In genomic region chr2:120060651-120061050, GRCm38 (mm10) we compare ENCODE assay signal across 10 mouse cellular contexts. TPM values are rescaled to one million over a fixed set of nuclear protein-coding genes. Genes with fewer than 3 reads are reported as not detected.
DNase-seq lines count a peak whose midpoint lies in the region.
"Had no signal": no experiment of that assay in that cellular context is flagged by ENCODE, and none has a peak within 500 bp of the region (broad histone marks: within the 10 kb centered on the region; RNA-seq: fewer than 3 reads in every experiment).

No protein-coding gene starts in this region.

- intact Hi-C loops in left cerebral cortex, postnatal 14 days (cut with DNase I) = no loop called here
- intact Hi-C loops in heart, postnatal 10 days (cut with DNase I) = no loop called here

- DNase-seq in adrenal gland, postnatal 10 days = peak; percentile 67
- DNase-seq in adrenal gland, adult 8-10 months = no peak
- peak; percentile 29 for DNase-seq in R1 (ENCODE audit: low read depth, low spot score)
- peak; percentile 34 for DNase-seq in kidney, adult 18-20 months
- DNase-seq in kidney, postnatal 36 days = peak; percentile 30 to 37
- DNase-seq in left cerebral cortex, postnatal 14 days (ENCODE audit: low spot score in 2 of 2) = no peak
- no peak for DNase-seq in urinary bladder, postnatal 25 days (ENCODE audit: low spot score)
- DNase-seq in heart, postnatal 10 days = no peak
- DNase-seq: cerebellum, adult 9-11 months; right cerebral cortex, postnatal 4 days had no signal

RNA-seq across cellular contexts. Expression of gene Pla2g4b, which starts 27.4 kb away (rescaled TPM):
- total RNA-seq in adrenal gland, postnatal 10 days (2021) = 1 to 10 TPM; 1.1 to 4.0 TPM
- total RNA-seq in adrenal gland, adult 8-10 months (2022) = 1 to 10 TPM; 1.4 to 4.6 (median 3.8) TPM
- total RNA-seq in left cerebral cortex, postnatal 14 days (2021) = 1 to 10 TPM; 2.4 to 4.2 TPM
- total RNA-seq in heart, postnatal 10 days (2021) = 1 to 10 TPM; 1.7 to 1.8 TPM

RNA-seq across cellular contexts. Expression of gene Gm28042, which starts 33.4 kb away (rescaled TPM):
- total RNA-seq in adrenal gland, postnatal 10 days (2021) = 1 to 10 TPM in 1 of 2 experiments, under 1 TPM in 1; 0.69 to 4.7 TPM
- total RNA-seq in adrenal gland, adult 8-10 months (2022) = 1 to 10 TPM in 2 of 4 experiments, under 1 TPM in 2; 0.78 to 1.6 (median 0.96) TPM
- 1 to 10 TPM; 1.0 to 1.2 TPM for total RNA-seq in left cerebral cortex, postnatal 14 days (2021)
- under 1 TPM; 0.74 to 0.93 TPM for total RNA-seq in heart, postnatal 10 days (2021)

RNA-seq across cellular contexts. Expression of gene Jmjd7, which starts 33.4 kb away (rescaled TPM):
- 10 to 100 TPM in 1 of 2 experiments, 1 to 10 TPM in 1; 9.3 to 11.9 TPM for total RNA-seq in adrenal gland, postnatal 10 days (2021)
- 10 to 100 TPM in 2 of 4 experiments, 1 to 10 TPM in 2; 7.3 to 16.7 (median 10.8) TPM for total RNA-seq in adrenal gland, adult 8-10 months (2022)
- 1 to 10 TPM; 4.0 to 5.0 TPM for total RNA-seq in left cerebral cortex, postnatal 14 days (2021)
- total RNA-seq in heart, postnatal 10 days (2021) = 10 to 100 TPM; 10.8 to 11.4 TPM

Comparison
In these comparisons a context has a peak if more than half of its experiments do, and no peak if none do; other contexts are left out.
1. DNase-seq: peak in adrenal gland, postnatal 10 days (single experiment), R1 (single experiment), kidney, adult 18-20 months (single experiment) and kidney, postnatal 36 days (2 of 2); none in adrenal gland, adult 8-10 months (single experiment), left cerebral cortex, postnatal 14 days (0 of 2), urinary bladder, postnatal 25 days (single experiment) and heart, postnatal 10 days (0 of 2).